Mouse (Mus musculus) neural tube, embryonic 14.5 days (tissue): ENCODE measurements around the gene Csf1. TPM values are rescaled to one million over a fixed set of nuclear protein-coding genes. Genes with fewer than 3 reads are reported as not detected.

Experiments used
- ATAC-seq: fragments of 200-750 bp; cut with Nextera tagmentation; 2 replicates; pipeline ENCODE4 v1.8.0; 2017; ENCODE audit warnings: low read depth, mild to moderate bottlenecking, moderate TSS enrichment, moderate library complexity
- H3K27ac ChIP-seq: fragments of 300-500 bp; sonication (generic); 2 replicates; pipeline ENCODE4 v1.5.1; 2014; ENCODE audit warnings: low read depth, mild to moderate bottlenecking, control low read depth, low read length, moderate library complexity, mixed read lengths
- H3K27me3 ChIP-seq: fragments of 300-500 bp; sonication (generic); 2 replicates; pipeline ENCODE4 v1.6.1; 2014; ENCODE audit warnings: low read length; ENCODE audit not compliant: control insufficient read depth, insufficient read depth
- H3K36me3 ChIP-seq: fragments of 300-500 bp; sonication (generic); 2 replicates; pipeline ENCODE4 v1.6.1; 2014; ENCODE audit warnings: low read length, mixed read lengths; ENCODE audit not compliant: control insufficient read depth, insufficient read depth
- H3K4me1 ChIP-seq: fragments of 300-500 bp; sonication (generic); 2 replicates; pipeline ENCODE4 v1.6.1; 2014; ENCODE audit warnings: low read length; ENCODE audit not compliant: control insufficient read depth, insufficient read depth
- H3K4me2 ChIP-seq: fragments of 300-500 bp; sonication (generic); 2 replicates; pipeline ENCODE4 v1.6.1; 2014; ENCODE audit warnings: mild to moderate bottlenecking, low read depth, low read length, control low read depth
- H3K4me3 ChIP-seq: fragments of 300-500 bp; sonication (generic); 2 replicates; pipeline ENCODE4 v1.5.1; 2014; ENCODE audit warnings: low read depth, low read length, control low read depth, mixed read lengths
- H3K9ac ChIP-seq: fragments of 300-500 bp; sonication (generic); replicated peaks from 2 replicates; pipeline ENCODE4 v1.6.1; 2014; ENCODE audit warnings: low read depth, mild to moderate bottlenecking, control low read depth, low read length, mixed read lengths
- H3K9me3 ChIP-seq: fragments of 300-500 bp; sonication (generic); 2 replicates; pipeline ENCODE4 v1.6.1; 2016; ENCODE audit warnings: low read length; ENCODE audit not compliant: control insufficient read depth
- WGBS: fragments of 180-500 bp; shearing (Covaris S2); extraction: QIAGEN DNeasy Blood & Tissue Kit; methylation state at CpG from one replicate; pipeline ENCODE4 v1.1.7; 2014; 5-methylcytosine and 5-hydroxymethylcytosine counted together
- polyA plus RNA-seq: library from polyadenylated mRNA; unstranded; fragments of >200 nt; fragmentation: Nextera tagmentation; extraction: Ambion mirVana; gene quantifications from 2 replicates; pipeline ENCODE4 v1.2.1, GENCODE M21; 2014

Csf1 gene
- polyA plus RNA-seq, 1 experiment from 2014 or later, result 6.3 TPM

- Histone ChIP-seq H3K9me3 (no peaks in the 10 kb centered on the region), H3K27ac (no peak overlapping the region), H3K36me3 (no peaks in the 10 kb centered on the region), H3K4me1 (no peaks in the 10 kb centered on the region), H3K27me3 (no peaks in the 10 kb centered on the region), H3K4me2 (no peak overlapping the region), H3K4me3 (no peak overlapping the region), H3K9ac (no peak overlapping the region)
- no peak for ATAC-seq
- WGBS, result 85% methylated on average over 4 of the region's 4 CpGs
These were observed 53.0 kb downstream of the Csf1 start for GRCm38 (mm10) chr3:107707239-107707638.

- Histone ChIP-seq H3K9me3 (no peaks in the 10 kb centered on the region), H3K4me1 (no peaks in the 10 kb centered on the region), H3K36me3 (no peaks in the 10 kb centered on the region), H3K27me3 (no peaks in the 10 kb centered on the region), H3K27ac (no peak overlapping the region), H3K4me3 (no peak overlapping the region), H3K9ac (no peak overlapping the region), H3K4me2 (no peak overlapping the region)
- 65% methylated on average over 2 of the region's 2 CpGs for WGBS
- no peak for ATAC-seq
These were observed 54.1 kb downstream of the Csf1 start for GRCm38 (mm10) chr3:107706164-107706563.

GRCm38 (mm10) chr3:107704371-107704705, 55.9 kb downstream of the Csf1 start:
- H3K27ac ChIP-seq, result no peak overlapping the region
- H3K4me2 ChIP-seq, result no peak overlapping the region
- no peak overlapping the region for H3K9ac ChIP-seq
- ATAC-seq, result no peak
- WGBS, result 100% methylated on average over 1 of the region's 1 CpGs
- H3K4me1 ChIP-seq, result no peaks in the 10 kb centered on the region
- no peak overlapping the region for H3K4me3 ChIP-seq
- no peaks in the 10 kb centered on the region for H3K36me3 ChIP-seq
- H3K9me3 ChIP-seq, result no peaks in the 10 kb centered on the region
- no peaks in the 10 kb centered on the region for H3K27me3 ChIP-seq

GRCm38 (mm10) chr3:107703675-107704370, 56.4 kb downstream of the Csf1 start:
- H3K9ac ChIP-seq, result no peak overlapping the region
- H3K4me3 ChIP-seq, result no peak overlapping the region
- 85% methylated on average over 7 of the region's 7 CpGs for WGBS
- H3K4me1 ChIP-seq, result no peaks in the 10 kb centered on the region
- no peaks in the 10 kb centered on the region for H3K9me3 ChIP-seq
- no peak for ATAC-seq
- no peaks in the 10 kb centered on the region for H3K36me3 ChIP-seq
- no peak overlapping the region for H3K4me2 ChIP-seq
- H3K27me3 ChIP-seq, result no peaks in the 10 kb centered on the region
- H3K27ac ChIP-seq, result no peak overlapping the region

GRCm38 (mm10) chr3:107701767-107702394, 58.4 kb downstream of the Csf1 start:
- H3K4me2 ChIP-seq, result no peak overlapping the region
- no peak for ATAC-seq
- H3K36me3 ChIP-seq, result no peaks in the 10 kb centered on the region
- WGBS, result 94% methylated on average over 1 of the region's 1 CpGs
- no peaks in the 10 kb centered on the region for H3K27me3 ChIP-seq
- no peaks in the 10 kb centered on the region for H3K4me1 ChIP-seq
- no peak overlapping the region for H3K27ac ChIP-seq
- no peak overlapping the region for H3K4me3 ChIP-seq
- no peak overlapping the region for H3K9ac ChIP-seq
- no peaks in the 10 kb centered on the region for H3K9me3 ChIP-seq

GRCm38 (mm10) chr3:107700625-107701024, 59.6 kb downstream of the Csf1 start:
- WGBS, result 88% methylated on average over 2 of the region's 2 CpGs
- Histone ChIP-seq H3K4me1 (no peaks in the 10 kb centered on the region), H3K27ac (no peak overlapping the region), H3K9me3 (no peaks in the 10 kb centered on the region), H3K9ac (no peak overlapping the region), H3K36me3 (no peaks in the 10 kb centered on the region), H3K4me2 (no peak overlapping the region), H3K27me3 (no peaks in the 10 kb centered on the region), H3K4me3 (no peak overlapping the region)
- ATAC-seq, result no peak

GRCm38 (mm10) chr3:107696910-107697309, 63.4 kb downstream of the Csf1 start:
- Histone ChIP-seq H3K27me3 (no peaks in the 10 kb centered on the region), H3K4me2 (peak overlapping the region; percentile 29; the same call in 1 of the 2 replicates), H3K4me1 (peaks cover 27% of the 10 kb centered on the region), H3K27ac (no peak overlapping the region), H3K9me3 (no peaks in the 10 kb centered on the region), H3K36me3 (no peaks in the 10 kb centered on the region), H3K9ac (peak overlapping the region; percentile 16; the same call in 1 of the 2 replicates), H3K4me3 (no peak overlapping the region)
- peak; percentile 0; the same call in 1 of the 2 replicates for ATAC-seq
- WGBS, result 41% methylated on average over 3 of the region's 3 CpGs

GRCm38 (mm10) chr3:107695948-107696881, 64.1 kb downstream of the Csf1 start, which contains the start of gene Ahcyl1:
Ahcyl1 (minus strand) TSS chr3:107696560.
- peak; percentile 98 for ATAC-seq
- H3K36me3 ChIP-seq, result no peaks in the 10 kb centered on the region
- peak within 1 kb of the TSS; percentile 87 for H3K4me3 ChIP-seq
- peak within 1 kb of the TSS; percentile 91 for H3K27ac ChIP-seq
- H3K27me3 ChIP-seq, result no peaks in the 10 kb centered on the region
- H3K9me3 ChIP-seq, result no peaks in the 10 kb centered on the region
- peaks cover 30% of the 10 kb centered on the region for H3K4me1 ChIP-seq
- peak within 1 kb of the TSS; percentile 95 for H3K9ac ChIP-seq
- H3K4me2 ChIP-seq, result peak within 1 kb of the TSS; percentile 93
- under 1% methylated on average over 70 of the region's 93 CpGs for WGBS
